Mouse (Mus musculus): ENCODE results near the gene Syce3. TPM values are rescaled to one million over a fixed set of nuclear protein-coding genes. Genes with fewer than 3 reads are reported as not detected.

Gene Syce3
- polyA plus RNA-seq, 1 experiment from 2014 or later, result 3.4 TPM

- H3K4me3 ChIP-seq (ENCODE audit: low read depth, low read length), result peak within 1 kb of the TSS; percentile 13
- WGBS, result 30% methylated on average over 16 of the region's 16 CpGs
- ATAC-seq, result no peak
These were observed 33.3 kb downstream of the Syce3 start, which contains the start of gene Tymp for GRCm38 (mm10) chr15:89376957-89377356. Gene Tymp (minus strand): TSS chr15:89377039.

GRCm38 (mm10) chr15:89376040-89376439 lies 34.3 kb downstream of the Syce3 start:
- TF ChIP-seq CTCF (IDR thresholded peaks at IDR 0.05; ENCODE audit: low read depth), result no peak
- 88% methylated on average over 7 of the region's 7 CpGs for WGBS
- Histone ChIP-seq H3K4me3 (ENCODE audit: low read depth, low read length) (no peak overlapping the region), H3K27ac (ENCODE audit: low read depth, low read length) (no peak overlapping the region), H3K9me3 (ENCODE audit: control insufficient read depth) (no peaks in the 10 kb centered on the region), H3K36me3 (ENCODE audit: control insufficient read depth, insufficient read depth) (peaks cover 13% of the 10 kb centered on the region), H3K4me1 (replicated peaks; ENCODE audit: control insufficient read depth, insufficient read depth, low read length) (peaks cover 9% of the 10 kb centered on the region), H3K27me3 (replicated peaks; ENCODE audit: control insufficient read depth, insufficient read depth, low read length) (peaks cover 39% of the 10 kb centered on the region), H3K4me2 (replicated peaks; ENCODE audit: low read depth) (no peak overlapping the region), H3K9ac (ENCODE audit: low read depth, low read length) (no peak overlapping the region)
- no peak for ATAC-seq

More at GRCm38 (mm10) chr15:89376957-89377356, 33.3 kb downstream of the Syce3 start, which contains the start of gene Tymp:
- Histone ChIP-seq H3K9ac (ENCODE audit: low read depth, low read length) (no peak within 1 kb of the TSS), H3K4me1 (replicated peaks; ENCODE audit: control insufficient read depth, insufficient read depth, low read length) (peaks cover 9% of the 10 kb centered on the region), H3K36me3 (ENCODE audit: control insufficient read depth, insufficient read depth) (peaks cover 4% of the 10 kb centered on the region; the same call in 1 of the 2 replicates), H3K9me3 (ENCODE audit: control insufficient read depth) (no peaks in the 10 kb centered on the region), H3K27me3 (replicated peaks; ENCODE audit: control insufficient read depth, insufficient read depth, low read length) (peaks cover 39% of the 10 kb centered on the region), H3K27ac (ENCODE audit: low read depth, low read length) (no peak within 1 kb of the TSS), H3K4me2 (replicated peaks; ENCODE audit: low read depth) (peak within 1 kb of the TSS; percentile 48)
- TF ChIP-seq CTCF (IDR thresholded peaks at IDR 0.05; ENCODE audit: low read depth), result no peak

- Histone ChIP-seq H3K27ac (ENCODE audit: low read depth, low read length) (no peak overlapping the region), H3K36me3 (ENCODE audit: control insufficient read depth, insufficient read depth) (peaks cover 23% of the 10 kb centered on the region), H3K4me1 (replicated peaks; ENCODE audit: control insufficient read depth, insufficient read depth, low read length) (peaks cover 9% of the 10 kb centered on the region), H3K9ac (ENCODE audit: low read depth, low read length) (no peak overlapping the region), H3K4me2 (replicated peaks; ENCODE audit: low read depth) (peak overlapping the region; percentile 89), H3K4me3 (ENCODE audit: low read depth, low read length) (no peak overlapping the region), H3K27me3 (replicated peaks; ENCODE audit: control insufficient read depth, insufficient read depth, low read length) (peaks cover 39% of the 10 kb centered on the region), H3K9me3 (ENCODE audit: control insufficient read depth) (no peaks in the 10 kb centered on the region)
- ATAC-seq, result 0 out of 2 replicates have a peak, but pooled peaks have one; percentile 1
- TF ChIP-seq CTCF (IDR thresholded peaks at IDR 0.05; ENCODE audit: low read depth), result no peak
- 81% methylated on average over 17 of the region's 17 CpGs for WGBS
These were observed 35.3 kb downstream of the Syce3 start for GRCm38 (mm10) chr15:89374801-89375534.

GRCm38 (mm10) chr15:89374340-89374739 lies 36.0 kb downstream of the Syce3 start:
- Histone ChIP-seq H3K4me2 (replicated peaks; ENCODE audit: low read depth) (peak overlapping the region; percentile 89), H3K9me3 (ENCODE audit: control insufficient read depth) (no peaks in the 10 kb centered on the region), H3K4me3 (ENCODE audit: low read depth, low read length) (peak overlapping the region; percentile 68), H3K9ac (ENCODE audit: low read depth, low read length) (peak overlapping the region; percentile 72), H3K4me1 (replicated peaks; ENCODE audit: control insufficient read depth, insufficient read depth, low read length) (peaks cover 9% of the 10 kb centered on the region), H3K27me3 (replicated peaks; ENCODE audit: control insufficient read depth, insufficient read depth, low read length) (peaks cover 34% of the 10 kb centered on the region), H3K27ac (ENCODE audit: low read depth, low read length) (peak overlapping the region; percentile 93), H3K36me3 (ENCODE audit: control insufficient read depth, insufficient read depth) (peaks cover 30% of the 10 kb centered on the region)
- no peak for ATAC-seq
- WGBS, result 47% methylated on average over 9 of the region's 9 CpGs
- no peak for TF ChIP-seq CTCF (IDR thresholded peaks at IDR 0.05; ENCODE audit: low read depth)

GRCm38 (mm10) chr15:89373762-89374248 lies 36.5 kb downstream of the Syce3 start, which contains the start of gene Sco2:
Gene Sco2 (minus strand): TSS chr15:89373846.
- H3K9me3 ChIP-seq (ENCODE audit: control insufficient read depth), result no peaks in the 10 kb centered on the region
- H3K27me3 ChIP-seq (replicated peaks; ENCODE audit: control insufficient read depth, insufficient read depth, low read length), result peaks cover 29% of the 10 kb centered on the region
- H3K9ac ChIP-seq (ENCODE audit: low read depth, low read length), result peak within 1 kb of the TSS; percentile 72
- H3K27ac ChIP-seq (ENCODE audit: low read depth, low read length), result peak within 1 kb of the TSS; percentile 93
- TF ChIP-seq CTCF (IDR thresholded peaks at IDR 0.05; ENCODE audit: low read depth), result peak; percentile 92
- peaks cover 35% of the 10 kb centered on the region for H3K36me3 ChIP-seq (ENCODE audit: control insufficient read depth, insufficient read depth)
- WGBS, result under 1% methylated on average over 42 of the region's 42 CpGs
- H3K4me2 ChIP-seq (replicated peaks; ENCODE audit: low read depth), result peak within 1 kb of the TSS; percentile 89
- peak within 1 kb of the TSS; percentile 68 for H3K4me3 ChIP-seq (ENCODE audit: low read depth, low read length)
- H3K4me1 ChIP-seq (replicated peaks; ENCODE audit: control insufficient read depth, insufficient read depth, low read length), result peaks cover 7% of the 10 kb centered on the region
- peak; percentile 78 for ATAC-seq

GRCm38 (mm10) chr15:89373027-89373761 lies 37.1 kb downstream of the Syce3 start:
- no peaks in the 10 kb centered on the region for H3K9me3 ChIP-seq (ENCODE audit: control insufficient read depth)
- peak; percentile 77 for TF ChIP-seq CTCF (IDR thresholded peaks at IDR 0.05; ENCODE audit: low read depth)
- WGBS, result 1% methylated on average over 35 of the region's 35 CpGs
- H3K4me3 ChIP-seq (ENCODE audit: low read depth, low read length), result peak overlapping the region; percentile 68
- peaks cover 41% of the 10 kb centered on the region for H3K36me3 ChIP-seq (ENCODE audit: control insufficient read depth, insufficient read depth)
- H3K4me1 ChIP-seq (replicated peaks; ENCODE audit: control insufficient read depth, insufficient read depth, low read length), result peaks cover 3% of the 10 kb centered on the region; the same call in 1 of the 2 replicates
- peak; percentile 83 for ATAC-seq
- peak overlapping the region; percentile 93 for H3K27ac ChIP-seq (ENCODE audit: low read depth, low read length)
- H3K9ac ChIP-seq (ENCODE audit: low read depth, low read length), result peak overlapping the region; percentile 72
- peaks cover 22% of the 10 kb centered on the region for H3K27me3 ChIP-seq (replicated peaks; ENCODE audit: control insufficient read depth, insufficient read depth, low read length)
- H3K4me2 ChIP-seq (replicated peaks; ENCODE audit: low read depth), result peak overlapping the region; percentile 89
